Mouse (Mus musculus): ENCODE measurements at regions not wholly inside any gene's neighbourhood (a gene's known extent, or its start where the extent isn't known, plus 50 kb on each side); places are given as distances from the start of the nearest gene placed in this dataset.

DNA sequence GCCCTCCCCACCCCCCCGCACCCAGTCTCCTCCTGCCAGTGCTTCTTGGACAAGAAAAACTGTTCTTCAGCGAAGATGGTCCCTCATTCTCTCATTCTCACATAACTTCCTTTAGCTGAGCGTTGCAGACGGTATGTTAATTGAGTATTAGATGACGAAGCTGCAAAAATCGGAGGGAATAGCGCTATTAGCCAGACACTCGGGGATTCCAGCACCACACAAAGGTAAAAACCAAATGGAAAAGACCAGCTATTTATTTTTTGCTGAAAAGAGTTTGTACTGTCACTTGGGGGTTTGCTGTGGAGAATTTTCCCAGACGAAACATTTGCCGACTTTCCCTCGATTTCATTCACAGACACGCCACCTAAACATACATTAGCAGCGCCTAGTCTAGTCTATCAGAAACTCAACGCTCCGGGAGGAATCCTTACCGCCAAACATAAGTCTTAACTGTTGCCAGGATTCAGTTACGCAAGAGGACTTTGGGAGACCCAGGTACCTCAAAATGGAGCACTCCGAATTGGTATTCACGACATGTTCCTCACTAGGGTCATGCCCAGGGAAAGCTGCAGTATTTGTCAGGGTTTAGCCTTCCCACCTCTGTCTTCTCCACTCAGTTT is 178.4 kb upstream of the Lrig3 start:
- no peak for DNase-seq (ENCODE audit: extremely low spot score in 1 of 2, low spot score in 1 of 2)

DNA sequence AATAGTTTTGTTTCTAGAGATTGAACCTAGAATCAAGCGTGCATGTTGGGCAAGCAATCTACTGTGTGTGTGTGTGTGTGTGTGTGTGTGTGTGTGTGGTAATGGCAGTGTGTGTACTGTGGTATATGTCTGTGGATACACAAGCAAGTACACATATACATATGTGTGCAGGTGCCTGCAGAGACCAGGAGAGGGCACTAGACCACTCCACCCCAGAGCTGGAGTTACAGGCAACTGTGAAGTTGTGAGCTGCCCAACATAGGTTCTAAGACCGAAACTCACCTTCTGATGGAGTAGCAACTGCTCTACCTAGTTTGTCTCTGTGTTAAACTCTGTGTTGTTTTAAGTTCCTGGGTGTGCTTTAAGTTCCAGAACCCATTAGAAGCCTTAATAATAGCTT is 177.7 kb upstream of the Lrig3 start:
- DNase-seq (ENCODE audit: extremely low spot score in 1 of 2, low spot score in 1 of 2): no peak

DNA sequence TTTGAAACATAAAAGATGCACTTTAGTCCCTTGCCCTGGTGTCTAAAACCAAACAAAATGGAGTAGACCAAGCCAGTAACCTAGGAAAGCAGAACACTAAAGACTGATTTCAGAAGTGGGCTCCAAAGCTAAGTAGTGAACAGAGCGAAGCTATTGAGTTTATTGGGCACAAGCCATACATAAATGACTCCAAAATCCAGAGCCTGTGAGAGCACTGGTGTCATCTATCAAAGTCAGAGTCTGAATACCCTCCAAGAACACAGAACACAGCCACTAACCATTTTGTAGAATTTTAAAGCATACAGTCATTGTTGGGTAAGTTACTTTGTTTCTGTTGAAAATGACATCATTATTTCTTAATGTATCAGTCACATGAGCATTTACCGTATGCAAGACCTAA is 175.0 kb upstream of the Lrig3 start:
- no peak for DNase-seq (ENCODE audit: extremely low spot score in 1 of 2, low spot score in 1 of 2)

DNA sequence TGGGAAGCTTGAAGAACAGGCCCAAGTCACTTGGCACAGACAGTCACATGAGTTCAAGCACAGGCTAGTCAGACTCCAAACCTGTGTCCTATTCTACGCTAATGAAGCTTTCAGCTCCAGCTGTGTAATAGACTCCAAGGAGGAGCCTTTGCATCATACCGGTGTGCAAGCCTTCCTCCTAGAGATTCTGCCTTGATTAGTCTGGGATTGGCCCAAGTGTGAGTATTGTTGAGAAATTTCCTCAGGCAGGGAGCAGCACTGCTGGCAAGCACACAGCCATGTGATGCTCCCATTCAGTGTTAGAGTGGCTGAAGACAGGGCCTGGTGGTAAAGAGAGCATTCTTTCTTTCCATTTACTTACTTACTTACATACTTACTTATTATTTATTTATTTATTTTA is 171.5 kb upstream of the Lrig3 start:
- no peak for DNase-seq (ENCODE audit: extremely low spot score in 1 of 2, low spot score in 1 of 2)

DNA sequence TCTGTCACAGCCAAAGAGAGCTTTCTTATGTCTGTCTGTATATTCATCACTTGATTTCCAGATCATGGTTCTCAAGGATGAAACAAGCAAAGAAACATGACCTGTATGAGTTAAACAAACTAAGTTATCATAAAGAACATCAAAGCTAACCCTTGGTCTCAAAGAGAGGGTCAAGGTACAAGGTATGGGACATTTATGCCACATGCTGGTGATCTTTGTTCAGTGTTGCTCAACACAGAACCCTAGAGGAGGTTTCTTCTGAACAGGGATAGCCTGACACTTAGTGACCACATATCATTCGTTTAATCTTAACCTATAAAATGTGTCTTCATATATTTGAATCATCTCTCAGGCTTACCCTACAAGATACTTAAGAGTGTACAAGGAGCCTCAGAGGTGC is 170.6 kb upstream of the Lrig3 start:
- DNase-seq (ENCODE audit: extremely low spot score in 1 of 2, low spot score in 1 of 2): no peak

DNA sequence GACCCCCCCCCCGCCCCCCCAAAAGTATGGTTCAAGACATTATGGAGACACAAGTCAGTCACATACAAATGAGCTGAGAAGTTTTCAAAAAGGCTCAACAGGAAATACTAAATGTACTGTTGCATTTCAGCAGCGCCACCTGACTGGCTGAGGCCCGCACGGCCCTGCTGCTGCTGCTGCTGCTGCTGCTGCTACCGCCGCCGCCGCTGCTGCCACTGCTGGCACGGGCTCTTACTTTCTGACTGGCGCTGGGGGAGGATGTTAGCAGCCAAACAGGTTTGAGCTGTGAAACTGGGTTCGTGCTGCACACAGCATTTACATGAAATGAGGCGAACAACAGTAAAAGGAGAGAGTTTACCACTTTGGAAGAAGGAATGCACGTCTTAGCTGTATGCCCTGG is 167.3 kb upstream of the Lrig3 start:
- DNase-seq (ENCODE audit: extremely low spot score in 1 of 2, low spot score in 1 of 2): no peak

DNA sequence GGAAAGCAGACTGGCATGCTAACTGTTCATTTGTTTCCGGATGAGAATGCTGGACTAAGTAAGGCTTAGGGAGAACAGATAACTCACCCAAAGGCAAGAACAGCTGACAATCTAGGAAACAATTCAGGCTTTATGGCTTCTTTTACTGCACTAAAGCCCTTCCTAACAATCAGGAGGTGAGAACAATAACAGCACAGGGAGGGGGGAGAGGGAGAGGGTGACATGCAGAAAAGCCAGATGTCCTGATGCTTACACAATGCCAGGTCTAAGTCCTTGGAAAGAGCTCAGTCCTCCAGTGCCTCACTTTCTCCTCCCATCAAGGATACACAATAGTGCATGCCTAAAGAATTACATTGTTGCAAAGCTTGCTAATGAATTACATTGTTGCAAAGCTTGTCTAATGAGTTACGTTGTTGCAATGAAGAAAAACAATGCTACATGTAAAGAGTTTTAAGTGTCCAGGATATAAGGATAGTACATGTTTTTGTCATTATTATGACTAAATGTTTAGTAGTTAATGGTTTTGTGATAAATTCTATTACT is 165.3 kb upstream of the Lrig3 start:
- DNase-seq (ENCODE audit: extremely low spot score in 1 of 2, low spot score in 1 of 2): no peak

DNA sequence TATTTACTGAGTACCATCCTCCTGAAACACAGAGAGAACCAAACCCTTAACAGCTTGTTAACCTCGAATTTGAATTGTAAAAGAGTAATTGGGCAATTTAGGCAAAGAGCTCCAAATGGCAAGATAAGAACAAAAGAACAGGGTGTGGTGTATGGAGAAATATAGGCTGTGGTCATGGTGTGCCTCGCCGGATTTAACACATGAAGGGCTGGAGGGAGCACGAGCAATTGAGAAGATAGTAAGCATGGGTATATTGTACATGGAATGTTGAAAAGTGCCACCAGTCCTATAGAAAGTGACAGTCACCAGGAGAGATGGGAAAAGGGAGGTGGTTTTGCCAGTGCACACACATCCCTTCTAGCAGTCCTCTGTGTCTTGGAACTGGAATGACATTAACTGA is 164.5 kb upstream of the Lrig3 start:
- no peak for DNase-seq (ENCODE audit: extremely low spot score in 1 of 2, low spot score in 1 of 2)

DNA sequence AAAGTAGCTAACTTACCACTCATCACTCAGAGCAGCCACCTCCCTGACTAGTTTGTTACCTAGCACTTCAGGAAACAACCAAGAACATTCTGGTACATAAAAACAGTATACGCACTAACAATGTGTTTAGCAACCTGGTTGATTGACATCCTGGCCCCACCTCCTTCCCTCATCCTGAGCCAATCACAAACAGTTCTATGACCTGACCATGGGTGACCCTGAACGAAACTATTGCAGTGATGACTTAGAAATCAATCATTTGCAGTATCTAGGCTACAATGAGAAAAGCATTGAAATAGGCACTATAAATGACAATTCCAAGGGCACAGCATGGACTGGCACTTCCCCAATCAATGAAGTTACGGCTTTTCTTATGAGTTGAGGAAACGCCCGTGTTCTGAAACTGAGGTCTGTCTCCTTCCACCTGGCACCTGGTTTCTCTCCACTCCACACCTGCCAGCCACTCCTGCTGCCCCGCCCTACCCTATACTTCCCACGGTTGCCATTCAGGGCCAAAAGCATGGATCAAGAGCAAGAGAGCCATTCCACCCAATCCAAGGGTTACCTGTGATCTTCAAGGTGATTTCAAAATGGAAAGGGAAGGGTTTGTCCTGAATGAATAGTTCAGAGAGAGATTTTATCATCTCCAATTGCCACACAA is 162.9 kb upstream of the Lrig3 start:
- no peak for DNase-seq (ENCODE audit: extremely low spot score in 1 of 2, low spot score in 1 of 2)

DNA sequence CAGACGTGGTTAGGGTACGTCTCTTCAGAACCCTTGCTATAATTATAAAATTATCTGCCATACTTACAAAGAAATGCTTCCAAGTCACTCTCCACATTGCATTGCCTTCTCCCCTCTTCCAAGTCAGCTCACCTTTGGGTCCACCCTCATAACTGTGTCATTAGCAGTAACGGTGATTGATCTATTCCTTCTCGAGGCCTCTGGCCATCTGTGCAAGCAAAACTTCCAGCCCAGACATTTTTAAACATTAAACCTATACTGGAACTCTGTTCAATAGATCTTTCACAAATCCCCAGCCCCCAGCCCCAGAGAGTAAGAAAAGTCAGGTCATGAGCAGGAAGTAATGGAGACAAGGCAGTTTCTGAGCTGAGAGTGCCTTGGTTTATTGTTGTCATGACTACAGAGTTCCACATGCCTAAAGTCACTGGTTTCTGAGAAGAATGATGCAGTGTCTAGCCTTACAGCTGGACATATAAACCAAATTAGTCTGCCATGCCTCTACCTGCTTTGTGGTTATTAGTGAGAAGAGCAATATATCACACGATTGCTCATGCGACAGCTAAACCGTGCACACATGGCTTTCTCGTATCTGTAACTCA is 156.1 kb upstream of the Lrig3 start:
- DNase-seq (ENCODE audit: extremely low spot score in 1 of 2, low spot score in 1 of 2): no peak

DNA sequence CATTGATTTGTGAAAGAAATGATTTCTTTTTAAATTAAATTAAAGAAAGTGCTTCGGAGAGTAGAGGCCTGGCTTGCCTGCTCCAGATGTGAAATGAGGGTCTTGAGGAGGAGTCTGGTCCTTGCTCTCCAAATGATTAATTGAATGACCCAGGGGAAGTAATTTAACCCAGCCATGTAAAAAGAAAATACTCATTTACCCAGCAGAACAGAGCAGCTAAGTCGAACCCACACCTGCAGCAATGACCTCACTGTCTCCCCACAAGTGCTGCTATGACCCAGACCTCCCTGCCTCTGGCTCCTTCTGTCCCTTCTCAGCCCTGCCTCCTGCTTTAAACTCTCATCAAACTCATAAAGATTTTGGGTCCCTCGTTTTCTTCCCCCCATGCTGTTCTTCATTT is 155.4 kb upstream of the Lrig3 start:
- no peak for DNase-seq (ENCODE audit: extremely low spot score in 1 of 2, low spot score in 1 of 2)

DNA sequence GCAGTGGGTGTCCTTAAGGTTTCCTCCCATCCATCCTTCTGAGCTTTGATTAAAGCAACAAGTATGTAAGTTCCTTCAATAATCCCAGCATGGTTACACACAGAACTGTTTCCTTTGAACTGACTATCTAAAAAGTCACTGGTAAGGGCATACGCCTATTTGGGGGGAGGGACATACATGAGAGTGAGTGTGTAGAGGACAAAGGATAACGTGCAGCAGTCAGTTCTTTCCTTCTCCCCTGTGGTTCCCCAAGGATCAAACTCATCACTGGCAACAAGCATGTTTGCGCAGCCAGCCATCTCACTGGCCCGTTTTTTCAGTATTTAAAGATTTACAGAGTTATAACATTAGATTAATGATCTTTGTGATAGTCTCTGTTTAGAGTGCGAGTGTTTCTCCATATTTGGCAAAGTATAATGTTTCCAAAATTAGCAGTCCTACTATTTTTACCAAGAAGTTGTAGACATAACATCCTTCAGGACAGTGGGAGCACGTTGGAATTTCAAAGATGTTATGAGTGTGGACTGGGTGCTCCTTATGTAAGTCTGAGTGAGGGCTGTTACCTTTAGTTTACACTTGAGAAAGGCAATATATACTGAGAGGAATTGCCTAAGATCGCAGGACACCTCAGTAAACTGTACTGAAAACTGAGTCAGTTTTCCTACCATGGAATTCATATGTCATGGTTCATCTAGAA is 151.6 kb upstream of the Lrig3 start:
- DNase-seq (ENCODE audit: extremely low spot score in 1 of 2, low spot score in 1 of 2): no peak

DNA sequence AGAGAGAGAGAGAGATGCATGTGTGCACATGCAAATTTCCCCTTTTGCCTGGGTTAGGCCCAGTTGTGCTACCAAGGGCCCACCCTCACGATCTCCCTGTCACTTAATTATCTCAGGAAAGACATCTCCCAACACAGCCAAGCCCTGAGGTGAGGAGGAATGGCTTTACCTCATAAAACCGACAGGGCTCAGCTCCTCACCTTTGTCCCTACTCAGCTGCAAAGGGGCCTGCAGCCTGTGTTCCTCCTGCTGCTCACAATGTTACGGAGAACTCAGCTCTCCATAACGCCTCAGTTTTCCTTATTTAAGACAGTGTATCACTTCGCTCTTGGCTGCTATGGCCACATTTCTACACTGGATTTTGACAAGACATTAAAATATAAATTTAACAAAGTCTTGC is 133.8 kb upstream of the Lrig3 start:
- no peak for DNase-seq (ENCODE audit: extremely low spot score in 1 of 2, low spot score in 1 of 2)

DNA sequence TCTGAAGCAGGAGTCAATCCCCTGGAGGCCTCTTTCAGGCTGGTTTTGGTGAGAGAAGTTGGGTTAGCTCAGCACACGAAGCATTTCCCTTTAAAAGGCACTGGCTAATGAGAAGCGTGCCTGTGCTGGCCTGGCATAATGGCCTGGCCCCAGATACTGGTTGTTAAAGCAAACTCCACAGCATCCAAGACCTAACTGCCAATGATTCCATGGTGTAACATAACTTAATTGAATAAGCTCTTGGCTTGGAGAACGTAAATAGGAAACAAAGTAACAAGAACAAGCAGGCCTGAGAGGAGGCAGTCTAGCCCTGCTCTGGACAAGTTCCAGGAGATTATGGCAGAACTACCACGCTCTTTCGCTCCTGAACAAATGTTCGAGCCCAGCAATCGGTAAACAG is 133.2 kb upstream of the Lrig3 start:
- no peak for DNase-seq (ENCODE audit: extremely low spot score in 1 of 2, low spot score in 1 of 2)

DNA sequence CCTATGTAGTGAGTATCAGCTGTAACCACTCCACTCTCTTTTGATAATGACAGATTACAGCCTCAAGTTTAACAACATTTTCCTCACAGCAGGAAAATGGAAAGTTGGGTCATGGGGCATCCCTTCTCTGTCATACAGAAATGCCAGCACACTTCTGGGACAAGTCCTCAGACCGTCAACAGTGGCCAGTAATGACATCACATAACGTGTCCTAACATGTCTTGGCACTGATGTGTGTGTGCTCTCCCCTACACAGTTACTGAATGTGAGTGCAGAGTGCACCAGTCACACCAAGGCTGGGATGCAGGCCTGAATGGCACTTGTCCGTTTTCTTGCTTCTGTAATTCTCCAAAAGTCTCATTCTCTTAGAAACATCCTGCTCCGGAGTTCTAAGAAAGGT is 132.0 kb upstream of the Lrig3 start:
- no peak for DNase-seq (ENCODE audit: extremely low spot score in 1 of 2, low spot score in 1 of 2)

DNA sequence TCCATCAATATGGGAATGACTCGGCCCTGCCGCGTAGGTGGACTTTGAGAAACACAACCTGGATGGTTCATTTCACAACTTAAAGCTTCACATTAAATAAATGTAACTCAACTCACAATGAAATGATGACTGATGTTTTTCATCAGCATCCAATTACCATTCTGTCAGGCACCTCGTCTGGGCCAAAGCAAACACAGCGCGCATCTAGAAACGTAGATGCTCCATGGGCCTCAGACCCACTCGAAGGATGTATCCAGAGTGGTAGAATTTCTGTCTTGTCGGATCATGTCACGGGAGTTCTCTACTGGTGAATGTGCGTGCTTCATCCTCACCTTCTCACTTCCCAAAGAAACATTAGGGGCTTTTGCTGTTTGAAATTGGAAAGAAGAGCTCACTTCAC is 127.0 kb upstream of the Lrig3 start:
- DNase-seq (ENCODE audit: extremely low spot score in 1 of 2, low spot score in 1 of 2): no peak

DNA sequence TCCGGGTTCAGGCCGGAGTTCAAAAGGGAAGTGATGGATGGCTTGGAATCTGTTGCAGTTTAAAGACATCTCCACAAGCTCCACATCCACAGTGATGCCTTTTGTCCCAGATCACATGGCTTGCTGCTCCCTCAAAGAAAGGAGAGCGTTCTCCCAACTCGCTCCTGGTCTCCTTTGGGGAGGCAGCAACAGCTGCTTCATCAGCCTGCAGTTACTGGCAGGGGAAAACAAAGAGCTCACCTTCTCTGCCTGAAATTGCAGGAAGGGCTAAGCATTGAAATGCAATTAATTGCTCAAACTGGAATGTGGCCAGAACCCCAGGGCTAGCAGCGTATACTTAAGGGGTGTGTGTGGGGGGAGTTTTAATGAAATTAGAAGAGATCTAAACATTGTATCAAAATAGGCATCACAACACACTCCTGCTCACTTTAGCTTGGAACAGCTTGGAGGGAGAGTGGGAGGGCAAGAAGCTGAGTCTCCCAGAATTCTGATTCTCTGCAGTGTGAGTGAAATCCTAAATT is 126.3 kb upstream of the Lrig3 start:
- no peak for DNase-seq (ENCODE audit: extremely low spot score in 1 of 2, low spot score in 1 of 2)

DNA sequence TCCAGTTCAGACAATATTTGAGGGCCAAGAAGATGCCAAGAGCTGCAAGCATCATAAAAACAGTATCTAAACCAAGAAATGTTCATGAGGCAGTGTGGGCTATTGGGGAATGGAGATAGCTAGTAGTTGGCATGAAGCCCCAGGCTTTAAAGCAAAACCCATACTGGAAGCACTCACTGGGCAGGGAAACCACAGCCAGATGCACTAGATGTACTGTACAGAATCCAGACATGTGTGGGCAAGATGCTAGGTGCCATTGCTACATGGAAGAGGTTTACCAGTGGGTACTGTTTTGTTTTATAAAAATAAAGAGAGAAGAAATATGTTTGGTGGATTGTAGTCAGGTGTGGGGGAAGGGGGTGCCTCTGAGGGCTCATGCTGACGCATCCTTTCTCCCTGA is 125.6 kb upstream of the Lrig3 start:
- DNase-seq (ENCODE audit: extremely low spot score in 1 of 2, low spot score in 1 of 2): no peak

DNA sequence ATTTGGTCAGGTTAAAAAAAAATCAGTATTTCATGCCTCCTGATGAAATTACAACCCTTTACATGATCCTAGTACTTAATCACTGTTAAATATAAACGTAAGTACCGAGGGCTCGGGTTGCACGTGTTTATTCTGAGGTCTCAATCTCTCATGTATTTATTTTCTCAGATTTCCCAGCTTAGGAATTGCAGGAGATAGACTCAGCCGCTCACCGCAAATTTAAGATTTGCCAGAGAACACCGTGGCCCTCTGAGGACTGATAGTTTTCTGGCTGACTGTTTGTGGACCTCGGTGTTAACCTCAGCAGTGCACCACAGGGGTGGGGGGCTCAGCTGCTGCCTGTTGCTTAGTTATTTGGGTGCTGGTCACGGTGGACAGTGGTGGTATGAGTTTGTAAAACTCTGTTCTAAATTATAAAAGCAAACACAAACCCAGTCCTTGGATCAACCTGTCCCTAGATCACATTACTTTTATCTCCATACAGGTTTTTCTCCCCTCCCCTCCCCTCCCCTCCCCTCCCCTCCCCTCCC is 121.6 kb upstream of the Lrig3 start:
- no peak for DNase-seq (ENCODE audit: extremely low spot score in 1 of 2, low spot score in 1 of 2)

DNA sequence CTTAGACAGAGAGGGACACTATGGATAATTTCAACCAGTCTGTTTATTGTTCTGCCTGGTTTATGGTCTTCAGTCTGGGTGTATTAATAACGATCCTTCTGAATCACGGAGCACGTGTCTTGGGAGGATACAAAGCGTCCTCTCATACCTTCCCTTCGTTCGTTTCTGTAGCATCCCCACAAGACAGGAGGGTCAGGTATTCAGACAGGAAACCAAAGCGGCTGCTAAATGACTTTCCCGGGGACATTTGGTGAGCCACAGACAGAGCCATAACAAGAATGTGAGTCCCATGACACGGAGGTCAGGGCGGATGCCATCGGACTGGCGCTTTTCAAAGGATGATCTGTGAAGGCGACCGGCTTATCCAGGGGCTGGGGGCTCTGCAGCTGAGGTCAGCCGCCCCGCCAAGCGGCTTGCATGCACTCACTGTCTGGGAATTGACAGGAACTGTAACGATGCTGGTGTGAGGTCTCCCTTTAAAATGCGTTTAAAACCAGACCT is 120.9 kb upstream of the Lrig3 start:
- no peak for DNase-seq (ENCODE audit: extremely low spot score in 1 of 2, low spot score in 1 of 2)

DNA sequence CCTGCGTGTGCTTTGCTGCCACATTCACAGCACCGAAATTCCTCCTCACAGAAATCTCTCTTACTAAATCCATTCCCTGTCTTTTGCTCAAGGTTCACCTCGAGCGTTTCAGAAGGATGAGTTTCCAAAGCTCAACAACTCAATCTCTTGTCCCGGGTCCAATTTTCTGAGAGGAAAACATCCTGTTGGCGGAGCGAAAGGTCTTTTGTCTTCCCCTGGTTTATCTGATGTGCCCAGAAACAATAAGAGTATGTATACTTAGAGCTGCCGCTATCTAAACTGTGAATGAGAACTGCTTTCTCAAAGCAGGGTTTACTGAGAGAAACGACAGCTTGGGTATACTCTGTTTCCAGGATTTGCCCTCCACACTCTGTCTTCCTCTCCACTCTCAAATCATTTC is 115.6 kb upstream of the Lrig3 start:
- DNase-seq (ENCODE audit: extremely low spot score in 1 of 2, low spot score in 1 of 2): no peak
